29 mouse cellular contexts compared by ENCODE assay signal in genomic region chr4:40289046-40289445, GRCm38 (mm10). TPM values are rescaled to one million over a fixed set of nuclear protein-coding genes. Genes with fewer than 3 reads are reported as not detected.
DNase-seq lines count a peak whose midpoint lies in the region; ATAC-seq lines count a peak whose summit lies in the region.
"Had no signal": no experiment of that assay in that cellular context is flagged by ENCODE, and none has a peak within 500 bp of the region (broad histone marks: within the 10 kb centered on the region; RNA-seq: fewer than 3 reads in every experiment).

No protein-coding gene starts in this region.

- H3K4me3 ChIP-seq in neural tube, embryonic 15.5 days (replicated peaks): no peak overlapping the region
- H3K4me3 ChIP-seq: embryonic facial prominence, embryonic 13.5 days; embryonic facial prominence, embryonic 15.5 days; erythroblast, embryonic 14.5 days; forebrain, embryonic 10.5 days; forebrain, embryonic 12.5 days had no signal

- no peaks in the 10 kb centered on the region for H3K36me3 ChIP-seq in neural tube, embryonic 15.5 days
- H3K36me3 ChIP-seq: embryonic facial prominence, embryonic 13.5 days; embryonic facial prominence, embryonic 15.5 days; forebrain, embryonic 10.5 days; forebrain, embryonic 12.5 days; G1E had no signal

- H3K27me3 ChIP-seq in neural tube, embryonic 15.5 days (replicated peaks): no peaks in the 10 kb centered on the region
- H3K27me3 ChIP-seq: CH12.LX; embryonic facial prominence, embryonic 13.5 days; embryonic facial prominence, embryonic 15.5 days; forebrain, embryonic 12.5 days; Patski had no signal

- no peak overlapping the region for H3K4me2 ChIP-seq in neural tube, embryonic 15.5 days
- H3K4me2 ChIP-seq: embryonic facial prominence, embryonic 13.5 days; embryonic facial prominence, embryonic 15.5 days; forebrain, embryonic 12.5 days had no signal

- no peak overlapping the region for H3K27ac ChIP-seq in neural tube, embryonic 15.5 days (replicated peaks)
- H3K27ac ChIP-seq: embryonic facial prominence, embryonic 13.5 days; embryonic facial prominence, embryonic 15.5 days; forebrain, embryonic 10.5 days; forebrain, embryonic 12.5 days had no signal

- no peak for ATAC-seq in neural tube, embryonic 15.5 days (ENCODE audit: low FRiP score)
- ATAC-seq: activated CD4-positive, CD25-positive, alpha-beta regulatory T cell, adult 4 months; CD4-positive, CD25-positive, alpha-beta regulatory T cell, adult 4 months; forebrain, embryonic 14.5 days; forebrain, embryonic 16.5 days; Patski had no signal

- no peaks in the 10 kb centered on the region for H3K9me3 ChIP-seq in neural tube, embryonic 15.5 days (replicated peaks)
- H3K9me3 ChIP-seq: embryonic facial prominence, embryonic 15.5 days; forebrain, embryonic 12.5 days had no signal

- peak; percentile 48 for DNase-seq in adrenal gland, adult 2 months
- DNase-seq in adrenal gland, adult 18-20 months (ENCODE audit: low spot score in 2 of 2): no peak
- DNase-seq in 3T3-L1 (ENCODE audit: low read depth, low spot score): peak; percentile 89
- DNase-seq in Muller cell, postnatal 12 days (ENCODE audit: inconsistent ontology term): peak; percentile 49
- DNase-seq in adipocyte (ENCODE audit: low spot score): peak; percentile 35
- no peak for DNase-seq in layer of hippocampus, adult 18-20 months (ENCODE audit: low spot score in 2 of 2)
- DNase-seq: adrenal gland, adult 8-10 months; adrenal gland, postnatal 25 days; B cell, adult 2 months; cerebellum, adult 11 months; cerebellum, adult 18-20 months; cerebellum, adult 8-10 months; cerebellum, adult 9-11 months; cerebellum, postnatal 14 days; cerebellum, postnatal 36 days; embryo, embryonic 11 days had no signal

- WGBS in neural tube, embryonic 15.5 days: 97% methylated on average over 2 of the region's 2 CpGs

- H3K4me1 ChIP-seq in neural tube, embryonic 15.5 days: no peaks in the 10 kb centered on the region
- H3K4me1 ChIP-seq: embryonic facial prominence, embryonic 13.5 days; embryonic facial prominence, embryonic 15.5 days; forebrain, embryonic 10.5 days; forebrain, embryonic 12.5 days had no signal

- no peak overlapping the region for H3K9ac ChIP-seq in neural tube, embryonic 15.5 days (replicated peaks)
- H3K9ac ChIP-seq: embryonic facial prominence, embryonic 13.5 days; embryonic facial prominence, embryonic 15.5 days; forebrain, embryonic 12.5 days had no signal

RNA-seq across cellular contexts. Expression of gene Ndufb6, which starts 9.8 kb away (rescaled TPM):
- 100 to 1,000 TPM; 173 to 335 TPM for total RNA-seq in adrenal gland, adult 2 months (2021)
- polyA plus RNA-seq in adrenal gland, adult 2 months (2012; rRNA removed): 50.3 and 55.2 TPM in 2 replicates
- 100 to 1,000 TPM; 232 to 407 TPM for total RNA-seq in adrenal gland, adult 18-20 months (2021)
- polyA plus RNA-seq in neural tube, embryonic 15.5 days (2015; fragmentation: Nextera tagmentation; extraction: Ambion mirVana): 380 and 437 TPM in 2 replicates
- total RNA-seq in layer of hippocampus, adult 18-20 months (2021): 100 to 1,000 TPM; 168 to 175 TPM

RNA-seq across cellular contexts. Expression of gene Topors, which starts 19.4 kb away (rescaled TPM):
- 10 to 100 TPM; 26.0 to 29.8 TPM for total RNA-seq in adrenal gland, adult 2 months (2021)
- polyA plus RNA-seq in adrenal gland, adult 2 months (2012; rRNA removed): 4.0 and 4.1 TPM in 2 replicates
- total RNA-seq in adrenal gland, adult 18-20 months (2021): 10 to 100 TPM; 22.9 to 29.4 TPM
- 30.0 and 32.4 TPM in 2 replicates for polyA plus RNA-seq in neural tube, embryonic 15.5 days (2015; fragmentation: Nextera tagmentation; extraction: Ambion mirVana)
- total RNA-seq in layer of hippocampus, adult 18-20 months (2021): 10 to 100 TPM; 21.6 to 21.7 TPM

RNA-seq across cellular contexts. Expression of gene Smim27, which starts 19.7 kb away (rescaled TPM):
- 10 to 100 TPM; 52.9 to 54.7 TPM for total RNA-seq in adrenal gland, adult 2 months (2021)
- polyA plus RNA-seq in adrenal gland, adult 2 months (2012; rRNA removed): 23.2 and 33.7 TPM in 2 replicates
- 10 to 100 TPM; 35.1 to 57.1 TPM for total RNA-seq in adrenal gland, adult 18-20 months (2021)
- 18.6 and 18.9 TPM in 2 replicates for polyA plus RNA-seq in neural tube, embryonic 15.5 days (2015; fragmentation: Nextera tagmentation; extraction: Ambion mirVana)
- total RNA-seq in layer of hippocampus, adult 18-20 months (2021): 10 to 100 TPM; 11.8 to 12.7 TPM

RNA-seq across cellular contexts. Expression of gene Ddx58, which starts 49.4 kb away (rescaled TPM):
- 10 to 100 TPM; 25.2 to 30.3 TPM for total RNA-seq in adrenal gland, adult 2 months (2021)
- polyA plus RNA-seq in adrenal gland, adult 2 months (2012; rRNA removed): 9.7 and 13.3 TPM in 2 replicates
- 10 to 100 TPM; 18.7 to 24.7 TPM for total RNA-seq in adrenal gland, adult 18-20 months (2021)
- polyA plus RNA-seq in neural tube, embryonic 15.5 days (2015; fragmentation: Nextera tagmentation; extraction: Ambion mirVana): 4.5 and 8.9 TPM in 2 replicates
- total RNA-seq in layer of hippocampus, adult 18-20 months (2021): 1 to 10 TPM; 3.2 to 4.2 TPM

Comparison
In these comparisons a context has a peak if more than half of its experiments do, and no peak if none do; other contexts are left out.
1. DNase-seq: peak in adrenal gland, adult 2 months (single experiment), 3T3-L1 (single experiment), Muller cell, postnatal 12 days (single experiment) and adipocyte (single experiment); none in adrenal gland, adult 18-20 months (0 of 2) and layer of hippocampus, adult 18-20 months (0 of 2).